Mouse (Mus musculus) midbrain, postnatal 0 days (tissue): ENCODE data around the gene Hoxb8. TPM values are rescaled to one million over a fixed set of nuclear protein-coding genes. Genes with fewer than 3 reads are reported as not detected.

Source experiments
- ATAC-seq: fragments of 200-750 bp; cut with Nextera tagmentation; 2 replicates; pipeline ENCODE4 v1.8.0; 2017; ENCODE audit warnings: moderate number of reproducible peaks, mild to moderate bottlenecking, moderate TSS enrichment, moderate library complexity; ENCODE audit not compliant: low FRiP score
- DNase-seq: peaks from one replicate; pipeline ENCODE4 v3.0.0-alpha.2; 2015; ENCODE audit warnings: low spot score
- H3K27ac ChIP-seq: fragments of 300-500 bp; sonication (generic); 2 replicates; pipeline ENCODE4 v1.5.1; 2014; ENCODE audit warnings: low read depth, mild to moderate bottlenecking, low read length, mixed read lengths
- H3K27me3 ChIP-seq: fragments of 300-500 bp; sonication (generic); 2 replicates; pipeline ENCODE4 v1.6.1; 2014; ENCODE audit warnings: low read length, control low read depth, mixed read lengths; ENCODE audit not compliant: insufficient read depth
- H3K36me3 ChIP-seq: fragments of 300-500 bp; sonication (generic); 2 replicates; pipeline ENCODE4 v1.6.1; 2014; ENCODE audit warnings: low read length, control low read depth, mixed read lengths; ENCODE audit not compliant: insufficient read depth
- H3K4me1 ChIP-seq: fragments of 300-500 bp; sonication (generic); 2 replicates; pipeline ENCODE4 v1.6.1; 2014; ENCODE audit warnings: mild to moderate bottlenecking, control low read depth, antibody characterized with exemption, low read length, mixed read lengths; ENCODE audit not compliant: insufficient read depth
- H3K4me2 ChIP-seq: fragments of 300-500 bp; sonication (generic); 2 replicates; pipeline ENCODE4 v1.6.1; 2014; ENCODE audit warnings: low read depth, mild to moderate bottlenecking, low read length, mixed read lengths; ENCODE audit not compliant: poor library complexity, severe bottlenecking
- H3K4me3 ChIP-seq: fragments of 300-500 bp; sonication (generic); 2 replicates; pipeline ENCODE4 v1.5.1; 2014; ENCODE audit warnings: low read depth, mild to moderate bottlenecking, low read length, moderate library complexity
- H3K9ac ChIP-seq: fragments of 300-500 bp; sonication (generic); replicated peaks from 2 replicates; pipeline ENCODE4 v1.6.1; 2014; ENCODE audit warnings: mild to moderate bottlenecking, low read length, moderate library complexity, mixed read lengths; ENCODE audit not compliant: poor library complexity, severe bottlenecking
- H3K9me3 ChIP-seq: fragments of 300-500 bp; sonication (generic); 2 replicates; pipeline ENCODE4 v1.6.1; 2016; ENCODE audit warnings: low read length, control low read depth
- CTCF ChIP-seq: IDR thresholded peaks from 2 replicates; pipeline ENCODE4 v1.5.1; 2016; ENCODE audit warnings: antibody characterized with exemption, mild to moderate bottlenecking
- WGBS: fragments of 180-500 bp; shearing (Covaris S2); extraction: QIAGEN DNeasy Blood & Tissue Kit; methylation state at CpG from one replicate; pipeline ENCODE4 v1.1.7; 2014; 5-methylcytosine and 5-hydroxymethylcytosine counted together
- polyA plus RNA-seq: library from polyadenylated mRNA; unstranded; fragments of >200 nt; fragmentation: Nextera tagmentation; extraction: Ambion mirVana; gene quantifications from 2 replicates; pipeline ENCODE4 v1.2.1, GENCODE M21; 2015
- total RNA-seq: library from RNA; depleted of rRNA; stranded (reverse); fragments of >200 nt; gene quantifications from 2 replicates; pipeline ENCODE4 v1.2.3, GENCODE M21; 2014

Hoxb8 gene
- total and polyA plus RNA-seq, 2 experiments from 2014 or later: 3.4 TPM; not detected in 1

DNA sequence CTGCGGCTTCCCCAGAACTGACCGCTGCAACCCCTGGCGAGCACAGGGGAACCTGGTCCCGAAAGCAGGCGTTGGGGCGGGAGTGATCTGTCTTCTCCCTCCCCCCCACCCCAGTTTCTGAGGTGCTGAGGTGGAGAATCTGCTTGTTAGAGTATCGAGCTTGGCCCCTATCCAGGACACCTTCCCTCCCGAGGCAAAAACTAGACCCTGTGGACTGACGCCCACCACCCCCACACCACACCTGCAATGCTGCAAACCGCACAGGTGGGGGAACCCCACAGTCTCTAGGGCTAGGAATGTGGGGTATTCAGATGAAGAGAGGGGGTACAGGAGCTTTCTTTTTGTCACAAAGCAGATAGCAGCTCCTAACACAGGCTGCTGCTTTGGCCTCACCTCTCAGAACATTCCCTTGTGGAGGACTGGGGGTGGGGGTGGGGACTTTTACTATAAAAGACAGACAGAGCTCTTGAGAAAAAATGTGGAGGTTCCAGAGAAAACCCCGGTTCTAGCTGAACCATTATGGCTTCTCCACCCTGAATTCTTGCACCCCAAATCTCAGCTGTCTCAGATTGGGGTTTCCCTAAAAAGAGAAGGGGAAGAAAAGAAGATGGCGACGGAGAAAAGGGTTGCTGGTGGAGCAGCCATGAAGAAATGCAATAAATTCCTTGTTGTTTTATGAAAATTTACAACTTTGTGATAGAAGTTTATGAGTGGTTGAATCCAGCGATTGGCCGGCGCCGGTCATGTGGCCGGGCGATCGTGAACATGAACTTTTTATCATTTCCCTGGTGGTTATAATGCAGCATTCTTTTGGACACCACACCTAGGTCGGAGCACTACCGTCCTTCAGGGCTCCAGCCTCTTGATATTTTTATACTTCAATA is 10.2 kb downstream of the Hoxb8 start, which contains the start of gene Hoxb6:
Gene Hoxb6, plus strand, starts transcription at position 796 of the 884 bp plus-strand sequence.
- DNase-seq: no peak
- no peak for ATAC-seq
- H3K36me3 ChIP-seq: no peaks in the 10 kb centered on the region
- H3K4me3 ChIP-seq: no peak within 1 kb of the TSS
- no peak within 1 kb of the TSS for H3K4me2 ChIP-seq
- peaks cover 89% of the 10 kb centered on the region for H3K27me3 ChIP-seq
- no peak for TF ChIP-seq CTCF
- H3K9ac ChIP-seq: no peak within 1 kb of the TSS
- under 1% methylated on average over 22 of the region's 22 CpGs for WGBS
- H3K27ac ChIP-seq: no peak within 1 kb of the TSS
- H3K4me1 ChIP-seq: no peaks in the 10 kb centered on the region
- no peaks in the 10 kb centered on the region for H3K9me3 ChIP-seq

DNA sequence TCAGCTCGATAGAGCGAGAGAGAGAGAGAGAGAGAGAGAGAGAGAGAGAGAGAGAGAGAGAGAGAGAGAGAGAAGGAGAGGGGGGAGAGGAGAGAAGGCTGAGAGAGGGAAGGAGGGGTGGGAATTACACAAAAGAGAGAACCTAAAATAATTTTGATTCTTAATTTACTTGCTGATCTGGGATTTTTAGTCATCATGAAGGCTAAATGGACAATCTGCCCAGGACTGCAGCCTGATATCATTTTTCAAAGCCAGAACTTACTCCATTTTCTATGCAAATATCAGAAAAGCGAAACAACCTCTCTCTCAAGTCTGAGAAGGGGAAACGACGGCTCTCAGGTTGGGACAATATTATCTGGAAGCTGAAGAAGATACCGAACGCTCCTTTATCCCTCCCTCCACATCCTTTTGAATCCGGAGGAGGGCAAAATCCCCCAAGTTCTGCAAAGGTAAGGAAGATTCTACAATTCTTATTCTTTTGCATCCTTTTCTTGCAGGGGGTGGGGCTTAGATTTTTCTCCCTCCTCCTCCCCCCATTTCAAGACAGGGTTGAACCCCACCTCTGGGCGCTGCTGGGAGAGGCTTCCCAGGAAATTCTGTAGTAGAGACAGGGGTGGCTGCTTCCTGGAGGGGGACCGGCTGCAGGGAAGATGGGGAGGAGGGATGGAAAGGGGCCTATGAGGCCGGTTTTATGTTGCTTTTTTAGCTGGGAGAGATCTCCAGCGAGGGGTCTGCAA is 11.0 kb downstream of the Hoxb8 start:
- H3K27ac ChIP-seq: no peak overlapping the region
- H3K4me3 ChIP-seq: no peak overlapping the region
- no peak for TF ChIP-seq CTCF

GRCm38 (mm10) chr11:96293302-96293921 is 11.7 kb downstream of the Hoxb8 start:
- Histone ChIP-seq H3K9me3 (no peaks in the 10 kb centered on the region), H3K4me1 (no peaks in the 10 kb centered on the region), H3K27me3 (peaks cover 87% of the 10 kb centered on the region), H3K9ac (no peak overlapping the region), H3K27ac (no peak overlapping the region), H3K36me3 (no peaks in the 10 kb centered on the region), H3K4me2 (no peak overlapping the region), H3K4me3 (no peak overlapping the region)
- no peak for DNase-seq
- TF ChIP-seq CTCF: no peak
- ATAC-seq: no peak
- 2% methylated on average over 22 of the region's 22 CpGs for WGBS

More for the DNA sequence above, 11.0 kb downstream of the Hoxb8 start:
- DNase-seq (no peak), ATAC-seq (no peak)
- Histone ChIP-seq H3K4me1 (no peaks in the 10 kb centered on the region), H3K36me3 (no peaks in the 10 kb centered on the region), H3K9ac (no peak overlapping the region), H3K27me3 (peaks cover 89% of the 10 kb centered on the region), H3K4me2 (no peak overlapping the region), H3K9me3 (no peaks in the 10 kb centered on the region)
- under 1% methylated on average over 12 of the region's 12 CpGs for WGBS

GRCm38 (mm10) chr11:96294245-96295091 is 12.8 kb downstream of the Hoxb8 start:
- no peaks in the 10 kb centered on the region for H3K4me1 ChIP-seq
- no peak overlapping the region for H3K27ac ChIP-seq
- no peaks in the 10 kb centered on the region for H3K36me3 ChIP-seq
- no peak for ATAC-seq
- DNase-seq: peak; percentile 71
- no peak overlapping the region for H3K4me3 ChIP-seq
- TF ChIP-seq CTCF: peak; percentile 81
- H3K4me2 ChIP-seq: no peak overlapping the region
- H3K9ac ChIP-seq: no peak overlapping the region
- H3K9me3 ChIP-seq: no peaks in the 10 kb centered on the region
- H3K27me3 ChIP-seq: peaks cover 88% of the 10 kb centered on the region
- under 1% methylated on average over 32 of the region's 32 CpGs for WGBS

DNA sequence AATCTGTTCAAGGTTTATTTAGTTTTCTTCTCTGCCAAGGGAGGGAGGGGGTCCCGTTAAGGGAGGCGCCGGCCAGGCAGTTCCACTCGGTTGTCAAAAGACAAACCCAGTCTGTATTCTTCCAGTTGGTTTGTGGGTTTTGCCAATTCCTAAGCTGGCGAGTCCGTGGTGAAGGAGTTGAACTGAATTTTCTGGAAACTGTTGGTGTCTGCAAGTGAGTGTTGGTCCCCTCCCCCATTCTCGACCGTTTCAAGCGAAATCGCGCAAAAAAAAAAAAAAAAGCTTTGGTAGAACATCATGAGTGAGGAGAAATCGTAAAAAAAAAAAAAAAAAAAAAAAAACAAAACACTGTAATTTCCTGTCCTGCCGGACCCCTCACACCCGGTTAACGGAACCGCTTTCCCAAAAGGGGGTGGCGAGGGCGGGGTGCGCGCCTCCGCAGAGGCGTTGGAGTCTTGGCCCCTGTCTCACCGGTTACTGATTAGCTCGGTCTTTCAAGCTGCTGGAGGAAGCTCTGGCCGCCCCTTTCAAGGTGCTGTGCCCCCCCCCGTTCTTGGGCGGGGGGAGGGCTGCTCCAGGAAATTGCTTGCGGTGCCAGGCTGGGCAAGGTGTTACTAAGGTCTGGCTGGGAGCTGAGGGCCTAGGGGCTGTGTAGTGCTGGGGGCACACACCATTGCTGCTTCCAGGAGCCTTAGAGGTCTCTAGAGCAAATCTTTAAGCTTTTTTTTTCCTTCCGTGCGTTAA is 13.6 kb downstream of the Hoxb8 start:
- H3K4me3 ChIP-seq: no peak overlapping the region
- peaks cover 92% of the 10 kb centered on the region for H3K27me3 ChIP-seq
- no peaks in the 10 kb centered on the region for H3K9me3 ChIP-seq
- H3K36me3 ChIP-seq: no peaks in the 10 kb centered on the region
- no peak overlapping the region for H3K27ac ChIP-seq
- ATAC-seq (no peak), DNase-seq (no peak)
- H3K4me1 ChIP-seq: no peaks in the 10 kb centered on the region
- TF ChIP-seq CTCF: no peak
- H3K9ac ChIP-seq: no peak overlapping the region
- no peak overlapping the region for H3K4me2 ChIP-seq
- WGBS: 3% methylated on average over 30 of the region's 30 CpGs
